Mouse (Mus musculus) kidney, adult 11 months (tissue): ENCODE measurements around the gene Olfr143.

Experiments used
- DNase-seq: peaks from one replicate; pipeline ENCODE4 v3.0.0; 2022

Gene Olfr143

GRCm38 (mm10) chr9:38252474-38252873 is at the start of gene Olfr143:
Gene Olfr143 (plus strand): TSS chr9:38252774.
- no peak for DNase-seq

- DNase-seq = no peak
Observed at GRCm38 (mm10) chr9:38208065-38208464, 44.5 kb upstream of the Olfr143 start, which contains the start of gene Olfr893. Gene Olfr893 (plus strand): TSS chr9:38208365.

GRCm38 (mm10) chr9:38217755-38218154 is 34.8 kb upstream of the Olfr143 start, which contains the start of gene Olfr894:
Gene Olfr894 (plus strand): TSS chr9:38218055.
- no peak for DNase-seq

- no peak for DNase-seq
Observed at GRCm38 (mm10) chr9:38267551-38267950, 15.0 kb downstream of the Olfr143 start, which contains the start of gene Olfr895. Gene Olfr895 (plus strand): TSS chr9:38267851.

GRCm38 (mm10) chr9:38290807-38291206 is 38.2 kb downstream of the Olfr143 start, which contains the start of gene Olfr896-ps1:
Gene Olfr896-ps1 (plus strand): TSS chr9:38291107.
- no peak for DNase-seq
